Mouse (Mus musculus): ENCODE measurements around the gene Bcl2l13. TPM values are rescaled to one million over a fixed set of nuclear protein-coding genes. Genes with fewer than 3 reads are reported as not detected.

The Bcl2l13 gene
- polyA plus RNA-seq, 1 experiment = 23.8 TPM

- no peaks in the 10 kb centered on the region for H3K27me3 ChIP-seq (ENCODE audit: control insufficient read depth, insufficient read depth, low read length)
- H3K27ac ChIP-seq (ENCODE audit: control insufficient read depth, insufficient read depth, low read depth, low read length) = no peak overlapping the region
- no peaks in the 10 kb centered on the region for H3K36me3 ChIP-seq (ENCODE audit: control insufficient read depth, insufficient read depth, low read length)
- TF ChIP-seq POLR2A (IDR thresholded peaks at IDR 0.05; ENCODE audit: control insufficient read depth, low read depth, low read length) = no peak
- TF ChIP-seq CTCF (IDR thresholded peaks at IDR 0.05; ENCODE audit: control insufficient read depth, insufficient read depth, insufficient replicate concordance, low read depth, low read length) = no peak
- H3K4me3 ChIP-seq (ENCODE audit: control insufficient read depth, low read depth, low read length) = no peak overlapping the region
- no peaks in the 10 kb centered on the region for H3K4me1 ChIP-seq (ENCODE audit: control insufficient read depth, insufficient read depth, low read length)
Observed at GRCm38 (mm10) chr6:120941084-120941481, 105.1 kb downstream of the Bcl2l13 start.

- Histone ChIP-seq H3K27ac (ENCODE audit: control insufficient read depth, insufficient read depth, low read depth, low read length) (no peak overlapping the region), H3K4me1 (ENCODE audit: control insufficient read depth, insufficient read depth, low read length) (no peaks in the 10 kb centered on the region), H3K36me3 (ENCODE audit: control insufficient read depth, insufficient read depth, low read length) (no peaks in the 10 kb centered on the region), H3K4me3 (ENCODE audit: control insufficient read depth, low read depth, low read length) (no peak overlapping the region), H3K27me3 (ENCODE audit: control insufficient read depth, insufficient read depth, low read length) (no peaks in the 10 kb centered on the region)
- TF ChIP-seq POLR2A (IDR thresholded peaks at IDR 0.05; ENCODE audit: control insufficient read depth, low read depth, low read length) (no peak), CTCF (IDR thresholded peaks at IDR 0.05; ENCODE audit: control insufficient read depth, insufficient read depth, insufficient replicate concordance, low read depth, low read length) (no peak)
Observed at GRCm38 (mm10) chr6:120941575-120941974, 105.6 kb downstream of the Bcl2l13 start.

Other genes with a start within 250 kb of the Bcl2l13 start
- 16.7 and 16.8 TPM in 2 replicates for gene Cecr2, start 169.8 kb upstream of the Bcl2l13 start, polyA plus RNA-seq (2012; rRNA removed)
- gene Slc25a18, start 62.6 kb upstream of the Bcl2l13 start, polyA plus RNA-seq (2012; rRNA removed) = 5.8 and 6.5 TPM in 2 replicates
- gene Atp6v1e1, start 13.4 kb upstream of the Bcl2l13 start, polyA plus RNA-seq (2012; rRNA removed) = 32.6 and 33.7 TPM in 2 replicates
- gene Bid, start 80.6 kb downstream of the Bcl2l13 start, polyA plus RNA-seq (2012; rRNA removed) = 2.6 and 3.6 TPM in 2 replicates